In genomic region chr1:85829016-85829415, GRCm38 (mm10) we compare ENCODE assay signal across 31 mouse cellular contexts. TPM values are rescaled to one million over a fixed set of nuclear protein-coding genes. Genes with fewer than 3 reads are reported as not detected.
DNase-seq lines count a peak whose midpoint lies in the region; ATAC-seq and TF ChIP-seq lines count a peak whose summit lies in the region.
"Had no signal": no experiment of that assay in that cellular context is flagged by ENCODE, and none has a peak within 500 bp of the region (broad histone marks: within the 10 kb centered on the region; RNA-seq: fewer than 3 reads in every experiment).

No protein-coding gene starts in this region.

- H3K27me3 ChIP-seq in liver, postnatal 0 days (ENCODE audit: insufficient read depth, low read length): no peaks in the 10 kb centered on the region
- H3K27me3 ChIP-seq in lung, postnatal 0 days (replicated peaks; ENCODE audit: insufficient read depth, low read length): no peaks in the 10 kb centered on the region
- H3K27me3 ChIP-seq: CH12.LX; embryonic facial prominence, embryonic 13.5 days; forebrain, embryonic 12.5 days; heart, embryonic 15.5 days; hindbrain, embryonic 13.5 days had no signal

- no peak for TF ChIP-seq CTCF in liver, postnatal 0 days (IDR thresholded peaks at IDR 0.05; ENCODE audit: low read depth)
- no peak for TF ChIP-seq CTCF in lung, postnatal 0 days (IDR thresholded peaks at IDR 0.05)

- H3K4me3 ChIP-seq in liver, postnatal 0 days (ENCODE audit: low read depth, low read length): no peak overlapping the region
- no peak overlapping the region for H3K4me3 ChIP-seq in lung, postnatal 0 days (ENCODE audit: low read depth, low read length)
- H3K4me3 ChIP-seq: embryonic facial prominence, embryonic 13.5 days; erythroblast, embryonic 14.5 days; forebrain, embryonic 12.5 days; heart, embryonic 10.5 days; heart, embryonic 15.5 days; hindbrain, embryonic 13.5 days had no signal

- DNase-seq in frontal cortex, postnatal 14 days (ENCODE audit: low spot score in 2 of 2): no peak
- no peak for DNase-seq in liver, postnatal 0 days
- no peak for DNase-seq in liver
- peak; percentile 75 for DNase-seq in lung, postnatal 0 days (ENCODE audit: low spot score)
- peak; percentile 57 for DNase-seq in skeletal muscle tissue, adult 2 months (ENCODE audit: low read depth, low spot score)
- no peak for DNase-seq in embryo, embryonic 9.5 days (ENCODE audit: extremely low spot score)
- no peak for DNase-seq in layer of hippocampus, postnatal 10 days (ENCODE audit: low spot score in 2 of 2)
- DNase-seq: adrenal gland, adult 2 months; adrenal gland, postnatal 36 days; cerebellum, adult 9-10 months; embryo, embryonic 11 days; forebrain, postnatal 0 days; heart, postnatal 36 days; kidney, adult 9 months; kidney, postnatal 10 days; lung, embryonic 14.5 days; right cerebral cortex, postnatal 4 days; thymus, postnatal 4 days had no signal

- 97% methylated on average over 1 of the region's 1 CpGs for WGBS in liver, postnatal 0 days (ENCODE audit: insufficient replicate concordance)
- 57% methylated on average over 1 of the region's 1 CpGs for WGBS in lung, postnatal 0 days

- peak; percentile 92 for ATAC-seq in frontal cortex, adult (ENCODE audit: low TSS enrichment)
- ATAC-seq in liver, postnatal 0 days: 0 out of 2 replicates have a peak, but pooled peaks have one; percentile 12
- ATAC-seq in lung, postnatal 0 days: peak; percentile 80
- ATAC-seq: activated CD4-positive, CD25-positive, alpha-beta regulatory T cell, adult 4 months; forebrain, postnatal 0 days; intestine, embryonic 16.5 days; midbrain, embryonic 16.5 days had no signal

- no peak overlapping the region for H3K9ac ChIP-seq in liver, postnatal 0 days (replicated peaks)
- H3K9ac ChIP-seq in lung, postnatal 0 days (replicated peaks; ENCODE audit: low read depth): no peak overlapping the region
- H3K9ac ChIP-seq: embryonic facial prominence, embryonic 13.5 days; forebrain, embryonic 12.5 days; forebrain, postnatal 0 days; heart, embryonic 15.5 days; hindbrain, embryonic 13.5 days; lung, embryonic 14.5 days had no signal

- no peak for TF ChIP-seq EP300 in liver, postnatal 0 days (IDR thresholded peaks at IDR 0.05; ENCODE audit: low read depth)
- TF ChIP-seq EP300 in lung, postnatal 0 days (IDR thresholded peaks at IDR 0.05): peak; percentile 69

- H3K27ac ChIP-seq in liver, postnatal 0 days (ENCODE audit: low read depth): no peak overlapping the region
- H3K27ac ChIP-seq in lung, postnatal 0 days (ENCODE audit: low read length): no peak overlapping the region
- H3K27ac ChIP-seq: embryonic facial prominence, embryonic 13.5 days; forebrain, embryonic 12.5 days; heart, embryonic 10.5 days; heart, embryonic 15.5 days; hindbrain, embryonic 13.5 days had no signal

- H3K9me3 ChIP-seq in liver, postnatal 0 days (ENCODE audit: low read length): no peaks in the 10 kb centered on the region
- H3K9me3 ChIP-seq in lung, postnatal 0 days (ENCODE audit: low read length): no peaks in the 10 kb centered on the region
- H3K9me3 ChIP-seq: embryonic facial prominence, embryonic 13.5 days; forebrain, embryonic 12.5 days; heart, embryonic 10.5 days; heart, embryonic 15.5 days; hindbrain, embryonic 13.5 days had no signal

- no peak overlapping the region for H3K4me2 ChIP-seq in liver, postnatal 0 days (ENCODE audit: low read depth, low read length)
- H3K4me2 ChIP-seq in lung, postnatal 0 days (replicated peaks; ENCODE audit: low read depth, low read length): no peak overlapping the region
- H3K4me2 ChIP-seq: embryonic facial prominence, embryonic 13.5 days; forebrain, embryonic 12.5 days; heart, embryonic 15.5 days; hindbrain, embryonic 13.5 days; liver, embryonic 11.5 days; lung, embryonic 14.5 days; midbrain, embryonic 11.5 days had no signal

- H3K36me3 ChIP-seq in liver, postnatal 0 days (replicated peaks; ENCODE audit: insufficient read depth, low read length): peaks cover 7% of the 10 kb centered on the region; the same call in 1 of the 2 replicates
- no peaks in the 10 kb centered on the region for H3K36me3 ChIP-seq in lung, postnatal 0 days (ENCODE audit: insufficient read depth, low read length)

- no peaks in the 10 kb centered on the region for H3K4me1 ChIP-seq in liver, postnatal 0 days (ENCODE audit: insufficient read depth)
- peaks cover 14% of the 10 kb centered on the region for H3K4me1 ChIP-seq in lung, postnatal 0 days (ENCODE audit: insufficient read depth, low read depth, low read length)
- H3K4me1 ChIP-seq: embryonic facial prominence, embryonic 13.5 days; forebrain, embryonic 12.5 days; heart, embryonic 10.5 days; hindbrain, embryonic 13.5 days had no signal

RNA-seq across cellular contexts. Expression of gene Cab39, which starts 35.8 kb away (rescaled TPM):
- 13.9 and 14.8 TPM in 2 replicates for polyA plus RNA-seq in liver, postnatal 0 days (2015; fragmentation: Nextera tagmentation; extraction: Ambion mirVana)
- polyA plus RNA-seq in lung, postnatal 0 days (2015; fragmentation: Nextera tagmentation; extraction: Ambion mirVana): 37.3 and 37.7 TPM in 2 replicates
- total RNA-seq in layer of hippocampus, postnatal 10 days (2021): 100 to 1,000 TPM; 120 to 158 TPM

RNA-seq across cellular contexts. Expression of gene A630001G21Rik, which starts 50.6 kb away (rescaled TPM):
- 3.6 and 3.8 TPM in 2 replicates for polyA plus RNA-seq in liver, postnatal 0 days (2015; fragmentation: Nextera tagmentation; extraction: Ambion mirVana)
- polyA plus RNA-seq in lung, postnatal 0 days (2015; fragmentation: Nextera tagmentation; extraction: Ambion mirVana): 1.5 and 1.8 TPM in 2 replicates
- total RNA-seq in layer of hippocampus, postnatal 10 days (2021): under 1 TPM; 0.36 to 0.43 TPM

Comparison
In these comparisons a context has a peak if more than half of its experiments do, and no peak if none do; other contexts are left out.
1. ATAC-seq: peak in every context shown above with its lines; median percentile 92 in frontal cortex, adult; 80 in lung, postnatal 0 days; 12 in liver, postnatal 0 days.
2. DNase-seq: peak in lung, postnatal 0 days (single experiment) and skeletal muscle tissue, adult 2 months (single experiment); none in frontal cortex, postnatal 14 days (0 of 2), liver, postnatal 0 days (single experiment), liver (single experiment), embryo, embryonic 9.5 days (single experiment) and layer of hippocampus, postnatal 10 days (0 of 2).